Mouse (Mus musculus) erythroblast, embryonic 14.5 days (primary cell): ENCODE results near the gene Aen.

Experiments used
- GATA1 ChIP-seq: IDR thresholded peaks from 2 replicates; pipeline ENCODE4 v1.6.1; 2012; ENCODE audit warnings: low read length, inconsistent platforms, mixed read lengths
- TAL1 ChIP-seq: IDR thresholded peaks from 3 replicates; pipeline ENCODE4 v1.6.1; 2012; ENCODE audit warnings: low read length, inconsistent platforms, mixed read lengths

- TF ChIP-seq GATA1: no peak
- TF ChIP-seq TAL1: no peak
Observed at GRCm38 (mm10) chr7:78885404-78885803, 10.2 kb upstream of the Aen start.
